Mouse (Mus musculus) urinary bladder, adult 18-20 months (tissue): ENCODE measurements at regions not wholly inside any gene's neighbourhood (a gene's known extent, or its start where the extent isn't known, plus 50 kb on each side); places are given as distances from the start of the nearest gene placed in this dataset.

Experiments used
- DNase-seq, 2 experiments: peaks; one replicate each; pipeline ENCODE4 v3.0.0; 2022; ENCODE audit warnings: low spot score in 2 of 2, mixed read lengths in 2 of 2

DNA sequence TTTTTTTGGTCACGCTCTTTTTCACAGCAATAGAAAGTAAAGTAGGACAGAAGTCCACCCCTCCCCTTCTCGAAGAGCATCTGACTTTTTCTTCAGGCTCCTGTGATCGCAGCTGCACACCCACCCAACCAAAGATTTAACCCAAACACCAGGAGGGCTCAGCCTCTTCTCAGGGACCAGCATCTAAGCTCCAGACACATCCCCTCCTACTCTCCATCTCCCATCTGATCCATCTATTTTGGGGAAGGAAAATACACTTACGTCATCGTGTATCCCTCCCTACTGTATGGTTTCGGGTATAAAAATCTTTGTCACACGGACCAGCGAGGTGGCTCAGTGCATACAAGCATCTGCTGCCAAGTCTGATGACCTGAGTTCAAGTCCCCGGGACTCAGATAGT lies 284.3 kb downstream of the 3100002H09Rik start:
- no peak for DNase-seq

DNA sequence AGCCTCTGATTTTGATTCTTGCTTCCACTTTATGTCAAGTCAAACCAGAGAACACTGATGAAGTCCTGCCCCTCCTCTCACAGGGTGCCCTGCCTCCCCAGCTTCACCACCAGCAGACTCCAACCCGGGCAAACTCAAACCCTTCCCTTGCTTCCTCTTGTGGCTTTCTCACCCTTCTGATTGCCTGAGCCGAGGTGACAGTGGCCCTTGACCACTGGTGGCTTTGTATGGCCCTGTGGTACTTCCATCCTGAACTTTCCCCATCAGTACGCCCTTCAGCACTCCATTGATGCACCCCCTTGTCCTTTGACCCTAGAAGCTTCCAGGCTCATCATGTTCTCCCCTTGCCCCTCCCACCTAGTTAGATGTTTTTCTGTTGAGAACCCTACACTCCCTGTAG lies 287.0 kb downstream of the 3100002H09Rik start:
- no peak for DNase-seq

GRCm38 (mm10) chr4:124321221-124321620 lies 289.4 kb downstream of the 3100002H09Rik start:
- DNase-seq = no peak

DNA sequence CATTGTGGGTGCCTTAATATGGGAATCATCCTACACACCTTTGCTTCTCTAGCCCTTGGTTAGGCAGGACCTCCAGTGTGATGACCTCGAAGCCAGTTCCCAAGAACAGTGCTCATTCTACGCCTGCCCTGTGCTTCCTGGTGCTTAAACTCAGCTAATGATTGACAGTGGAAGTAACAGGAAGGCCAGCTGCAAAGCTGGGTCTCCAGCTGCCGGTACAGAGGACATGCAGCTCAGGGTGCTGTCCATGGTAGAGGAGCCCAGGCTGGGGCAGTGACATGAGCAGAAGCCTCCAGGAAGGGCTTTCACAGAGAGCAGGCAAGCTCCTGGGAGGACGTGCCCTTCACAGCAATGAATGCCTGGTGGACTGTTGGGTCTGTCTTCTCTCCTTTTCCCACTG lies 293.6 kb downstream of the 3100002H09Rik start:
- no peak for DNase-seq

- no peak for DNase-seq
These were observed 298.9 kb downstream of the 3100002H09Rik start for GRCm38 (mm10) chr4:124311657-124312056.

- DNase-seq = no peak
These were observed 300.0 kb downstream of the 3100002H09Rik start for GRCm38 (mm10) chr4:124310594-124310993.

GRCm38 (mm10) chr4:124305871-124306555 lies 304.6 kb downstream of the 3100002H09Rik start:
- DNase-seq = no peak

DNA sequence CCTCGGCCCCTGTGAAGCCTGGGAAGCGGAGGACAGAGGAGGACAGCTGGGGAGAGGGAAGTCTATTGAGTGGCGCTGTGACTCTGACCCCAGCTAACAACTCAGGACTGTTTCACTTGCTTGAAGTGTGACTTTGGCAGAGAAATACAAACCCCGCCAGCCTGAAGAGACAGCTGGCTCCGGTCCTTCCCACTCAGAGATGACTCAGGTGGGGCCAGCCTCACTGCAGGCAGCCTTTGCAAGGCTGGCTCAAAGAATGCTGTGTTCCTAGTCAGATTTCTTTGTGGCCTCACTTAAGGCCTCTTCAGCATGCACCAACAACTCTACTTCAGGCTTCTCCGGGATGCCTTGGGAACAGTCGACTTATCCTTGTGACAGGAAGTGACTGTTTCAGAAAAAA lies 307.7 kb downstream of the 3100002H09Rik start:
- no peak for DNase-seq

DNA sequence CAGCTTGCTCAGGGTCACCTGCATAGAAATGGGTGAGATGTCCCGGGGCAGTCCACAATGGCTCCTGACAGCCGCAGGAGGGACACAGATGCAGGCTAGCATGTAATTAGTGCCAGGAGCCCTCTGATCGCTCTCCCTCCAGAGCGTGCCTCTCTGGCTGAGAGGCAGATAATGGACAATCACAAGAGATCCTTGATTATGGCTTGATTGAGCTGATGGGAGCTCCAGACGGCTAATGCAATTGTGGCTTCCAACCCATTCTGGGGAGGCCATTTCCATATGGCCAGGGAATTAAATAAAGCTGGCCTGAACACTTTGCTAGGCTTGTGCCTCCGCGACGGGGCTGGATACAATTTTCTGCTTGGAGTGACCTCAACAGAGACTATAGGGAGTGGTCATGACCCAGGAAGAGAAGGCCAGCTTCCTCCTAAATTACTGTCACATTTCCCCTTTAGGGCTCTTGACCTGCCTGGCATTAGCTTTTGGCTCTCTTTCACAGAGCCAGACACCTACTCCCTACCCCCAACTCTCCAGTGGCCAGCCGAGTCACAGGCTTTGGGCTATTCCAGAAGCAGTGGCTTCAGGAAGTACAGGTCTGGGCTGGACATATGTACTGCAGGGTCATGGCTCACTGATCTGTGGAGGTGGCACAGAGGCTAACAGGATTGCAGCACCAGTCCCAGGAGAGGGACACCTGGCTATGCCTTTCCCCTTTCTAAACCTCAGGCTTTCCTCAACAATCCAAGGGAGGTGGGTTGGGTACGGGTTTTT lies 311.8 kb downstream of the 3100002H09Rik start:
- DNase-seq = no peak

DNA sequence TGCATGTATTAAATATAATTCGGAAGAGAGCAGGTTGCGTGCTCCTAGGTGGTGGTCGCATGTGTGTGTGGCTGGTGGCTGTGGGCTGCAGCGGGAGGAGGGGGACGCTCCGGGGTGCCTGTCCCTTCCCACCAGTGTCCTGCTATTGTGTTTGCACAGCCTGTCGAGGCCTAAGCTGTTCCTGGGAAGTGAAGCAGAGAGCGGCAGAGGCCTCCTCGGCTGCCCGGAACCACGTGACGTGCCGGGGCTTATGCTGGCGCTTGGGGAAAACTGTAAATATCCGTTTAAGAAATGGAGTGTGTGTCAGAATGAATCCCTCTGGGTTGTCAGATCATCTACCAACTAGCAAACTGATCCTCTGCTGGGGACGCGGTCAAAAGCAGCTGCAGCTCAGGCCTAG lies 318.3 kb downstream of the 3100002H09Rik start:
- no peak for DNase-seq

- no peak for DNase-seq
These were observed 318.8 kb downstream of the 3100002H09Rik start for GRCm38 (mm10) chr4:124291767-124292166.

GRCm38 (mm10) chr4:124287471-124287870 lies 323.1 kb downstream of the 3100002H09Rik start:
- no peak for DNase-seq

DNA sequence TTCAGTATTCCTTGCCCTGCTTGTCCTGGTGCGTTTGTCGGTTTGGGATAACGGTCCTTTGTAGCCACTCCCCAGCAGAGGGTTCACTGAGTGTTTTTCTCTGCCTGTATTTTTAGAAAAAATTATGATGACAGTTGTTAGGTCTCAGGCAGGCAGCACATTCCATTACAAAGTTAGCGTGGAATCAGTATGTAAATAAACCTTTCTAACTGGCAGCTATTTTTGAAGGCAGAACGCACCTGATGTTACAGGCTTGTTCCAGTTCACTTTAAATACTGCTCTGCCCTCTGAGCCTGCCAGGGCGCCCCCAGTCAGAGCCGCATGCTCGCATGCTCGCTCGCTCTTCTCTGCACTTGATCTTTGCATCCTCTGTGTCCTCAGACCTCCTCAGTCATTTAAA lies 331.9 kb downstream of the 3100002H09Rik start:
- DNase-seq = no peak

DNA sequence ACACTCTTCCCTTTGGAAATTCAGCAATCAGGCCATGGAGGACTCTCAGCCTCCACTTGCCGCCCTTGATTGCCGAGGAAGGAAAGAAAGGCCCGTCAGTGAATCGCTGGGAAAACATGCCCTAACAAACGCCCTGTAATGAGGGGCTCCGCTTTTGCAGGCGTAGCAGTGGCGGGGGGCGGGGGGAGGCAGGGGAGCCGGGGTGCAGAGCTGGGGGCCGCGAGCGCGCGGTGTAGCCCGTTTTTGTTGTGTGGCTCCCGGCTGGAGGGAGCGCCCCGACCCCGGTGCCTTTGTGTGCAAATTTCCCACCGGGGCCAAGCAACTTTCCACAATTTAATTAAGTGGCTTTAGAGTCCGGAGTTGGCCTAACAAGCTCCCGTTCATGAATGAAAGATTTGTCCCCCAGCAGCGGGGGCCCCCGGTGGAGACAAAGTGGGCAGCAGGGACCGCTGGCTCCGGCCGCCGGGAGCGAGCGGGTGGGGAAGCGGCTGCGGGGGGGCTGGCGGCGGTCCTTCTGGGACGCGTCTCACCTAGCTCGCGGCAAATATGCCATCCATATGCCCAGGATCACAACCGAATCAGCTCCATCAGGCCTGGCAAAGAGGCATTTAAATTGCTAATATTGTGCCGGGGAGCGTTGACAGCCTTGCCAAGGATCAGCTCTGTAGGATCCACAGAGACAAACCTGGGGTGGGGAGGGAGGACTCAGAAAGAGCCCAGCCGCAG lies 333.0 kb downstream of the 3100002H09Rik start:
- DNase-seq = peak in 1 of 2 experiments; percentile 8

DNA sequence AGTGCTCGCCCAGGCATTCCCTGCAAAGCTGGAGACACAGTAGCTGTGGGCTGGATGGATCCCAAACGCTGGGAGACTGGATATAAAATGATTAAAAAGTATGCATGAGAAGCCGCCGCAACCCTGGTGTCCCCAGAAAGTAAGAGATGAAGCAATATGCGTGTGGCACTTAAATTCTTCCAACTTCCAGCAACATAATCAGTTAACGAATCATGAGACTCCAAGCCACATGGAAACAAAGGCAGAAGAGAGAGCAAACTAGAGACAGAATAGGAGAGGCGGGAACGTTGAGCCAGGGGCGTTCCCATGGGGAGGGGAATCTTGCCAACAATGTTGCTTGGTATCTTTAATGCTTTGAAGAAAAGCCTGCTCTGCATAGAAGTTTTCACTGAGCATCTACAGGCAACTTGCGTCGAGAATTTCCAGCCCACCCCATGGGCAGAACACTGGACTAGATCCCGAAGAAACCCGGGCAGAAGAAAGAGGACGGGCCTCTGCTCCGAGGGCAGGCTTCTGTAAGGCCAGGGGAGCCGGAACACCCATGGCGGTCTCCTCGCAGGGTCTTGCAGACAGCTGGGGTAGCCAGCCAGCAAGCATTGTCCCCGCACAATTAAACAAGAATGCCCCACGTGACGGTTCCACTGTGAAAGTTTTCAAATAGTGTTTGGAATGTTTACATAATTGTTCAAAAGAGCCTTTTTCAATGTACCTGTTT lies 333.7 kb downstream of the 3100002H09Rik start:
- peak in 1 of 2 experiments; percentile 8 for DNase-seq

GRCm38 (mm10) chr4:124272002-124272401 lies 338.6 kb downstream of the 3100002H09Rik start:
- DNase-seq = no peak

GRCm38 (mm10) chr4:124268404-124268803 lies 342.2 kb downstream of the 3100002H09Rik start:
- DNase-seq = no peak

- DNase-seq = no peak
These were observed 344.0 kb downstream of the 3100002H09Rik start for GRCm38 (mm10) chr4:124266573-124266972.

DNA sequence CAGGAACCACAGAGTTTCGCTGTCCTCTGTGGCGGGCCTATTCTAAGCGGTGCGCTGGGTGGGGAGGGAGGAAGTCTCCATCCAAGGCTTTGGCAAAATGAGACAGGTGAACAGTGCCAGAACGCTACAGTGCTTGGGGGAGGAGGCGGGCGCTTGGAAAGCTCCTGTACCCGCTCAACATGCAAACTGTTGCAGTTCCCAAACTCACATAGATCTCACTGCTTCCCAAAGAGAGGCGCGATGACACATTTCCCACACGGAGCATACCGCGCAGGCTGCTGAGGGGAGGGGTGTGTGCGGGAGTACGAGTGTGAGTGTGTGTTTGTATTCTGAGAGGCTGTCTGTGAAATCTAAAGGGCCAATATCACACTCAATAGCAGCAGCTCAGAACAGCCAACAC lies 345.1 kb downstream of the 3100002H09Rik start:
- DNase-seq = no peak

DNA sequence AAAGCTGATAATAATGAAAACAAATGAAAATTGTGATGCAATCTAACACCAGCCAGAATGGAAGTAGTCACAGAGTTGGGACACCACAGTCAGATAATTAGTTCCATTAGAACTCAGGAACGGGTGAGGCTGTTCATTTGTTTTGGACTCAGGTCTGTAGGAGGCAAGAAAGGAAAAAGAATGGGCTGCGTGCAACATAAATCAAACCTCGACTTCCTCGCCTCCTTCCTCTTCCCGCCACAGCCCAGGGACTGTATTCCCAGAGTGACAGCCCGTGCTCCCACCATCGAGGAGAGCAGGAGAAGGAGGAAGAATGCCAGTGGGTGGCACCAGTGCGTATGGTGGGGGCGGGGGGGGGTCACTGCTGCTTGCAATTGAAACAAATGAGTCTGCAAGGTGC lies 339.2 kb upstream of the 4930535I16Rik start:
- no peak for DNase-seq

- DNase-seq = no peak
These were observed 338.7 kb upstream of the 4930535I16Rik start for GRCm38 (mm10) chr4:124256515-124256914.

DNA sequence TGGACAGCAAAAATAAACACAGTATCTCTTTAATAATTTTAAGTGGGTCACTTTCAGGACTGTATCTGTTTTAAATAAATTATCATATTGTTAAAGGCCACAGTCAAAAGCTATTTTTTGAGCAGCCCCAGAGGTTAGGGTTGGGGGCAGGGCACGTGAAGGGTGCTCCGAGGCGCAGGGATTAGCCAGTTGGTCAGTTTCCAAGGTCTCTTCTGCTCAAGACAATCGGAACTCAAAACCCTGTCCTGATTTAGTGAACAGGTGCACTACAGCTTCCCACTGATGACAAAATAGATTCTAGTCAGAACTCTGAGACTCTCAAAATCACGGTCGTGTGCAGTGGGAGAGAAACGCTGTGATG lies 337.3 kb upstream of the 4930535I16Rik start:
- DNase-seq = no peak
